Mouse (Mus musculus): ENCODE data around the gene Scn4b. TPM values are rescaled to one million over a fixed set of nuclear protein-coding genes. Genes with fewer than 3 reads are reported as not detected.

The Scn4b gene
- polyA plus RNA-seq, 1 experiment from 2014 or later, result 0.54 TPM

DNA sequence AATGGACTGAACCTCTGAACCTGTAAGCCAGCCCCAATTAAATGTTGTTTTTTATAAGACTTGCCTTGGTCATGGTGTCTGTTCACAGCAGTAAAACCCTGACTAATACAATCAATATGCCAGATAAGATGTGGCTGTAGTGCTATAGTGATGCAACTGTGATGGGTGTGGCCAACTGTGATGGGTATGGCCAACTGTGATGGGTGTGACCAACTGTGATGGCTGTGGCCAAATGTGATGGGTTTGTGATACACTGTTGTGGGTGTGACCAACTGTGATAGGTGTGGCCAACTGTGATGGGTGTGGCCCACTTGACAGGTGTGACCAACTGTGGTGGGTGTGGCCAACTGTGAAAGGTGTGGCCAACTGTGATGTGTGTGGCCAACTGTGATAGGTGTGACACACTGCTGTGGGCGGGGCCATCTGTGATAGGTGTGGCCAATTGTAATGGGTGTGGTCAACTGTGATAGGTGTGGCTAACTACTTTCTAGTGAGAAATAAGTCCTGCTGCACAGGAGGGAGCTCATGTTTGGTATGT, 32.9 kb downstream of the Scn4b start:
- H3K9ac ChIP-seq (ENCODE audit: low read length), result no peak overlapping the region
- no peak overlapping the region for H3K4me3 ChIP-seq (replicated peaks; ENCODE audit: low read length)
- H3K36me3 ChIP-seq (ENCODE audit: control insufficient read depth, insufficient read depth, low read length), result no peaks in the 10 kb centered on the region
- 81% methylated on average over 1 of the region's 1 CpGs for WGBS
- no peak for ATAC-seq (ENCODE audit: insufficient read depth, low FRiP score)
- H3K27me3 ChIP-seq (ENCODE audit: control insufficient read depth, insufficient read depth, low read length), result no peaks in the 10 kb centered on the region
- no peaks in the 10 kb centered on the region for H3K9me3 ChIP-seq (replicated peaks; ENCODE audit: control insufficient read depth, low read length)
- no peak overlapping the region for H3K4me2 ChIP-seq (ENCODE audit: low read depth, low read length)
- H3K27ac ChIP-seq (ENCODE audit: low read length), result no peak overlapping the region
- no peaks in the 10 kb centered on the region for H3K4me1 ChIP-seq (ENCODE audit: control insufficient read depth, insufficient read depth, low read length)

DNA sequence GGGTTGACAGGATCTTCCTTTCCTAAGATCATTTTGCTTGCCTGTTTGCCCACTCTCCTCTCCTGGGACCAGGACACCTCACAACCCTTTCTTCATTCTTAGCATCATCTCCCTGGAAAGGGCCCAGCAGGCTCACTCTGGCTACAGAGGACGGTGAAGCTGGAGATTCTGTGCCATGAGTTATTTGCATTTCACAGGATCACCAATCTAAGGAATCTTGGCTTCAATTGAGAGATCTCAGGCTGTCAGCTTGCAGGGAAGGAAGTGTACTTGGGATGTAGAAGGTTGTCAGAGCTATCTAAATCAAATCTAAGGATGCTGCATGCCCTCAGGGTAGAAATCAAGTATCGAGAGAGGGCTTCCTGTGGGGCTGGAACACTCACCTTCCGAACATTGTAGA, 35.3 kb downstream of the Scn4b start:
- H3K27ac ChIP-seq (ENCODE audit: low read length), result no peak overlapping the region
- H3K27me3 ChIP-seq (ENCODE audit: control insufficient read depth, insufficient read depth, low read length), result no peaks in the 10 kb centered on the region
- ATAC-seq (ENCODE audit: insufficient read depth, low FRiP score), result no peak
- H3K4me1 ChIP-seq (ENCODE audit: control insufficient read depth, insufficient read depth, low read length), result no peaks in the 10 kb centered on the region
- H3K36me3 ChIP-seq (ENCODE audit: control insufficient read depth, insufficient read depth, low read length), result no peaks in the 10 kb centered on the region
- H3K4me3 ChIP-seq (replicated peaks; ENCODE audit: low read length), result no peak overlapping the region
- no peak overlapping the region for H3K4me2 ChIP-seq (ENCODE audit: low read depth, low read length)
- no peaks in the 10 kb centered on the region for H3K9me3 ChIP-seq (replicated peaks; ENCODE audit: control insufficient read depth, low read length)
- WGBS, result 62% methylated on average over 3 of the region's 3 CpGs
- no peak overlapping the region for H3K9ac ChIP-seq (ENCODE audit: low read length)

DNA sequence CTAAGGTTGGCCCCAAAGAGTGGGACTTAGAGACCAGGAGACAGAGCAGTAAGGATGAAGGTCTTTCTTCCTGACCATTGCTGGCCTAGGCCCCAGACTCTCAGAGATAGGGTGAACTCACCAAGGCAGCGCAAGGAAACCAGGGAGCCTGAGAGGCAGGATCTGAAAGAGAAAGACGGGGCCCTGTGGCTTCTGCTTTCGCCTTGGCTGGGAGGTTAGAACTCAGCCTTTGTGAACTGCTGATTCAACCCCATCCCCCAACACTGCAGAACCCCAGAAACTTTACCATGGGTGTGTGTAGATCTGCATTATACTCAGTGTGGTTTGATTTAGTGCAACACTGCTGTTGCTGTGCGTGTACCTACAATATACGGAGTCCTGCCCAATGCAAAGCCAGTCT, 41.1 kb downstream of the Scn4b start:
- no peaks in the 10 kb centered on the region for H3K9me3 ChIP-seq (replicated peaks; ENCODE audit: control insufficient read depth, low read length)
- H3K36me3 ChIP-seq (ENCODE audit: control insufficient read depth, insufficient read depth, low read length), result no peaks in the 10 kb centered on the region
- 86% methylated on average over 5 of the region's 5 CpGs for WGBS
- no peaks in the 10 kb centered on the region for H3K27me3 ChIP-seq (ENCODE audit: control insufficient read depth, insufficient read depth, low read length)
- no peak overlapping the region for H3K4me2 ChIP-seq (ENCODE audit: low read depth, low read length)
- ATAC-seq (ENCODE audit: insufficient read depth, low FRiP score), result no peak
- H3K4me1 ChIP-seq (ENCODE audit: control insufficient read depth, insufficient read depth, low read length), result no peaks in the 10 kb centered on the region
- no peak overlapping the region for H3K4me3 ChIP-seq (replicated peaks; ENCODE audit: low read length)
- H3K27ac ChIP-seq (ENCODE audit: low read length), result no peak overlapping the region
- no peak overlapping the region for H3K9ac ChIP-seq (ENCODE audit: low read length)

DNA sequence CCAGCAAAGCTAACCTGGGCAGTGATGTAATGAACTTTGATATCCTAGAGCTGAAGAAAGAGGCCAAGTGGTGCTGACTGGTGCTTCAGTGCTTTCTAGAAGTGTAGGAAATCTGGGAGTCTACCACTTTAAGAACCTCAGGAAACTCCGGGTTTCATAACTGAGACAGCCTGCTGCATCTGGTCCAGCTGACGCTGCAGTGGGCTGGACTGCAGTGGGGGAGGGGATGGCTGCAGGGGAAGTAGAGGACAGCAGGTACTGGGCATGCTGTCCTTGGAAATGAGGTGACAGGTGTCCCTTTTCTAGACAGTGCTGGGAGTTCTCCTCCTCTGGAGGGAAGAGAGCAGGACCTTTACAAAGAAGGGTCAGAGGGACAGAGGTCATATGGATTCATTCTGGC, 43.6 kb downstream of the Scn4b start, which contains the start of gene BC049352:
TSS of gene BC049352 (plus strand) at position 238 of the 400 bp plus-strand sequence.
- Histone ChIP-seq H3K4me2 (ENCODE audit: low read depth, low read length) (no peak within 1 kb of the TSS), H3K4me1 (ENCODE audit: control insufficient read depth, insufficient read depth, low read length) (no peaks in the 10 kb centered on the region), H3K9ac (ENCODE audit: low read length) (no peak within 1 kb of the TSS), H3K27me3 (ENCODE audit: control insufficient read depth, insufficient read depth, low read length) (no peaks in the 10 kb centered on the region), H3K36me3 (ENCODE audit: control insufficient read depth, insufficient read depth, low read length) (no peaks in the 10 kb centered on the region), H3K27ac (ENCODE audit: low read length) (no peak within 1 kb of the TSS), H3K4me3 (replicated peaks; ENCODE audit: low read length) (no peak within 1 kb of the TSS), H3K9me3 (replicated peaks; ENCODE audit: control insufficient read depth, low read length) (no peaks in the 10 kb centered on the region)
- WGBS, result 13% methylated on average over 2 of the region's 2 CpGs
- ATAC-seq (ENCODE audit: insufficient read depth, low FRiP score), result no peak

DNA sequence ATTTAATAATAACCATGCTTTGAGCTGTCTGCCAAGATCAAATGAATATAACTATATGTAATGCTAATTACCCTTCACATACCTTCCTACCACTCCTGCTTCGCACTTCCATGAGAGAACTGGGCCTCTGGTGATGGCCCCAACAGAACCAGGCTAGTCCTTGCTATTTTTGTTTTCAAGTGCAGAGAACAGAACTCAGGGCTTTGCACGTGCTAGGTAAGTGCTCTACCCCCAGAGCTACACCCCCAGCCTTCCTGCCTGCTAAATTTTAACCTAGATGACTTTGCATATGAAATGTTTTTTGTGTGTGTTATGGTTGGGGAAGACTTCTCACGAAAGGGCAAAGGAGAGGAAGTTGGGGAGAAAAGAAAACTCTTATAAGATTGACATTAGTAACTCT, 44.3 kb downstream of the Scn4b start:
- WGBS, result 52% methylated on average over 3 of the region's 3 CpGs
- Histone ChIP-seq H3K4me3 (replicated peaks; ENCODE audit: low read length) (no peak overlapping the region), H3K4me1 (ENCODE audit: control insufficient read depth, insufficient read depth, low read length) (no peaks in the 10 kb centered on the region), H3K9ac (ENCODE audit: low read length) (no peak overlapping the region), H3K9me3 (replicated peaks; ENCODE audit: control insufficient read depth, low read length) (no peaks in the 10 kb centered on the region), H3K4me2 (ENCODE audit: low read depth, low read length) (no peak overlapping the region), H3K27ac (ENCODE audit: low read length) (no peak overlapping the region), H3K36me3 (ENCODE audit: control insufficient read depth, insufficient read depth, low read length) (no peaks in the 10 kb centered on the region), H3K27me3 (ENCODE audit: control insufficient read depth, insufficient read depth, low read length) (no peaks in the 10 kb centered on the region)
- ATAC-seq (ENCODE audit: insufficient read depth, low FRiP score), result no peak

DNA sequence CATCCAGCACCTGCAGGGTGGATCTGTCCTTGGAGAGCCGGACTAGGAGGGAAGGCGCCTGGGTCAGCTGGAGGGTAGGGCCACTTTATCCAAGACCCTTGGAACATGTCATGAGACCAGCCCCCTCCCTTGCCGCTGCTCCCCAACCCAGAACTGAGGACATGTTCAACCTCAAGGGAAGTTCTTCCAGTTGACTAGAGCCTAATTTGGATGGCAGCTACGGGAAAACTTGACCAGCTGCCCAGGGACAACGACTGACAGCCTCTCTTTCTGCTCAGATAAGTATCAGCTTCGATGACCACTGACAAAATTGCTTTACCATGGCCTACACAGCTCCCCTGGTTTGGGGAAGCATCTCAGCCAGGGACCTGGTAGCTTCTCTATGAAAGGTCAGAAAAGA, 45.1 kb downstream of the Scn4b start:
- no peaks in the 10 kb centered on the region for H3K36me3 ChIP-seq (ENCODE audit: control insufficient read depth, insufficient read depth, low read length)
- no peak overlapping the region for H3K27ac ChIP-seq (ENCODE audit: low read length)
- no peak overlapping the region for H3K4me3 ChIP-seq (replicated peaks; ENCODE audit: low read length)
- 75% methylated on average over 6 of the region's 6 CpGs for WGBS
- H3K9me3 ChIP-seq (replicated peaks; ENCODE audit: control insufficient read depth, low read length), result no peaks in the 10 kb centered on the region
- no peak for ATAC-seq (ENCODE audit: insufficient read depth, low FRiP score)
- no peak overlapping the region for H3K9ac ChIP-seq (ENCODE audit: low read length)
- no peaks in the 10 kb centered on the region for H3K27me3 ChIP-seq (ENCODE audit: control insufficient read depth, insufficient read depth, low read length)
- no peaks in the 10 kb centered on the region for H3K4me1 ChIP-seq (ENCODE audit: control insufficient read depth, insufficient read depth, low read length)
- no peak overlapping the region for H3K4me2 ChIP-seq (ENCODE audit: low read depth, low read length)

DNA sequence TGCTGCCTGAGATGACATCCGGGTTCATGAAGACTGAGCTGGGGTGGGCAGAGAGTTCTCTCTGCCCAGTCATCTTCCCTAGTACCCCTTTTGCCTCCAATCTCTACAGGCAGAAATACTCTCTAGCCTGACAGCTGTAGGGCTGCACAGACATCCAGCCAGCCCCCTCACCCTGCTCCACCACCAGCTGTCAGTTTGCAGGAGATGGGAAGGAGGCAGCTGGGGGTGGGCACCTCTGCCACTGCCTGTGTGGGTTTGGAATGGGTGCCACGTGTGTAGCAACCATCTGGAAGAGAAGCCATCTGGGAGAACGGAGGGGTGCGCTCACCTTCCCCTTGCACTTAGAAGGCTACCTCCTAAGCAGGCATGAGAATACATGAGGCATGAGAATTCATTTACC, 47.1 kb downstream of the Scn4b start:
- no peak overlapping the region for H3K9ac ChIP-seq (ENCODE audit: low read length)
- no peak overlapping the region for H3K27ac ChIP-seq (ENCODE audit: low read length)
- no peak overlapping the region for H3K4me2 ChIP-seq (ENCODE audit: low read depth, low read length)
- no peaks in the 10 kb centered on the region for H3K4me1 ChIP-seq (ENCODE audit: control insufficient read depth, insufficient read depth, low read length)
- ATAC-seq (ENCODE audit: insufficient read depth, low FRiP score), result no peak
- no peaks in the 10 kb centered on the region for H3K36me3 ChIP-seq (ENCODE audit: control insufficient read depth, insufficient read depth, low read length)
- WGBS, result 76% methylated on average over 4 of the region's 4 CpGs
- no peaks in the 10 kb centered on the region for H3K27me3 ChIP-seq (ENCODE audit: control insufficient read depth, insufficient read depth, low read length)
- H3K4me3 ChIP-seq (replicated peaks; ENCODE audit: low read length), result no peak overlapping the region
- H3K9me3 ChIP-seq (replicated peaks; ENCODE audit: control insufficient read depth, low read length), result no peaks in the 10 kb centered on the region

DNA sequence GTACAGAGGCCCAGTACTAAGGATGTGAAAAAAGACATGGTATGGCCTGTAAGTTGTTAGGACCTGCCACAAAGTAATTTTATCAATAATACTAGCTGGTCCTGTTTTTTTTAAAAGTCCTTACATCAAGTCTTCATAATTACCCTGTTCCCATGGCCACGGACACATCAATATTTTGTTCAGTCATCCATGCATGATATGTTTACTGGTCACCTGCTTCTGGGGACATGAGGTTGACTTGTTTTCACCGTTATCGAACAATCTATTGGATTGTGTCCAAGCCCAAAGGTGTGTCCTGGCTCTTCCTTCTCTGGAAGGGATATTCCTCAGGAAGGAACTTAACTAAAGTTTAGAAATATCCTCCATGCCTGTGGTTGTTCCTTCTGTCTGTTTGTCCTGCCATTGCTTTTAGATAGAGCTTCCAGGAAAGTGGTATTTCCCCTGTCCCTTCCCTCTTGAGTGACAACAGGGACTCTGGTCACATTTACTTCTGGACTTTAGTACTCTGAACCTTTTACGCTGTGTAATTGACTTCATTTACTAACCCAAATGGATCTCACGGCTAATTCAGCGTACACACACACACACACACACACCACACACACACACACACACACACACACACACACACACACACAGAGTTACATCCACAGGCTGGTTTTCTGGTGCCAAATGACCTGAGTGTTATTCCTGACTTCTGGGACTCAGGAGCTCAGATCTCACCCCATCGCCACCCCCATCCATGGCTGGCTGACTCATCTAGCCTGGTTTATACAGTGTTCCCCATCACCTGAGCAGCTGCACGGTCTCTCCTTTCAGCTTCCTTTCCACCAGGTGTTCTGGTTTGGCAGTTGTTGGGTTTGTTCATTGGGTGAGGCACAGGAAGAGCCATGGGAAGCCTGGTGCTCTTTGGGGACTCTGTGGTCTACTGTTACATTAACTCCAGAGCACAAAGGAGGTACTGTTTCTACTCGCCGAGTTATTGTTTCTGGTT, 50.7 kb downstream of the Scn4b start:
- no peaks in the 10 kb centered on the region for H3K27me3 ChIP-seq (ENCODE audit: control insufficient read depth, insufficient read depth, low read length)
- 83% methylated on average over 10 of the region's 10 CpGs for WGBS
- H3K4me3 ChIP-seq (replicated peaks; ENCODE audit: low read length), result no peak overlapping the region
- H3K9ac ChIP-seq (ENCODE audit: low read length), result no peak overlapping the region
- H3K4me2 ChIP-seq (ENCODE audit: low read depth, low read length), result no peak overlapping the region
- ATAC-seq (ENCODE audit: insufficient read depth, low FRiP score), result no peak
- no peaks in the 10 kb centered on the region for H3K4me1 ChIP-seq (ENCODE audit: control insufficient read depth, insufficient read depth, low read length)
- no peaks in the 10 kb centered on the region for H3K36me3 ChIP-seq (ENCODE audit: control insufficient read depth, insufficient read depth, low read length)
- no peak overlapping the region for H3K27ac ChIP-seq (ENCODE audit: low read length)
- H3K9me3 ChIP-seq (replicated peaks; ENCODE audit: control insufficient read depth, low read length), result no peaks in the 10 kb centered on the region

DNA sequence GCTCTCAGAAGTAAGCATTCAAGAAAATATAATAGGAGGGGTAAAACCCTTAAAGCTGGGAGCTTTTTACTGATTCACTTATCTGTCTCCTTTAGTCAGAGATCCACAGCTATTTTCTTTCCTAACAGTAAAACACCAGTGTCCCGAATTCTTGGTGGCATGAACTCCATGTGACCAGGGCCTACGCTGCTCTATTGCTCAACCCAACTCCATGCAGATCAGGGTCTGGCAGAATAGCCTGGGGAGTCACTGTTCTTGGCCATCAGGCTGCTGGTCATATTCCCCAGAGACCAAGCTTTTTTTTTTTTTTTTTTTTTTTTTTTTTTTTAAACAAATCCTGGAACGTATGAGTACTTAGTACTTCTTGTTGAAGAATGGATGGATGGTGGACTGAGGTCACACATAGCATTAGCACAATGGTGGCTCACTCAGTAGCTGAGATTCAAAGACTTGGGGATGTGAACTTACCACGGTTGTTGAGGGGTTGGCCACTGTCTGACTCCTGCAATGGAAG, 51.5 kb downstream of the Scn4b start:
- 78% methylated on average over 4 of the region's 4 CpGs for WGBS
- no peak for ATAC-seq (ENCODE audit: insufficient read depth, low FRiP score)
- no peak overlapping the region for H3K9ac ChIP-seq (ENCODE audit: low read length)
- H3K9me3 ChIP-seq (replicated peaks; ENCODE audit: control insufficient read depth, low read length), result no peaks in the 10 kb centered on the region
- H3K27ac ChIP-seq (ENCODE audit: low read length), result no peak overlapping the region
- no peak overlapping the region for H3K4me3 ChIP-seq (replicated peaks; ENCODE audit: low read length)
- no peaks in the 10 kb centered on the region for H3K4me1 ChIP-seq (ENCODE audit: control insufficient read depth, insufficient read depth, low read length)
- H3K27me3 ChIP-seq (ENCODE audit: control insufficient read depth, insufficient read depth, low read length), result no peaks in the 10 kb centered on the region
- no peak overlapping the region for H3K4me2 ChIP-seq (ENCODE audit: low read depth, low read length)
- H3K36me3 ChIP-seq (ENCODE audit: control insufficient read depth, insufficient read depth, low read length), result no peaks in the 10 kb centered on the region

Data from stomach, embryonic 16.5 days (tissue).